Mouse (Mus musculus) cerebellum, postnatal 4 days (tissue): ENCODE results near the gene Magi3.
A peak's percentile ranks its signal among the peaks of the same experiment; 100 is the strongest.

ENCODE experiments used
- DNase-seq, 2 experiments: peaks; one replicate each; pipeline ENCODE4 v3.0.0; 2022; ENCODE audit warnings: low spot score in 2 of 2, mixed read lengths in 1 of 2

Magi3 gene

DNA sequence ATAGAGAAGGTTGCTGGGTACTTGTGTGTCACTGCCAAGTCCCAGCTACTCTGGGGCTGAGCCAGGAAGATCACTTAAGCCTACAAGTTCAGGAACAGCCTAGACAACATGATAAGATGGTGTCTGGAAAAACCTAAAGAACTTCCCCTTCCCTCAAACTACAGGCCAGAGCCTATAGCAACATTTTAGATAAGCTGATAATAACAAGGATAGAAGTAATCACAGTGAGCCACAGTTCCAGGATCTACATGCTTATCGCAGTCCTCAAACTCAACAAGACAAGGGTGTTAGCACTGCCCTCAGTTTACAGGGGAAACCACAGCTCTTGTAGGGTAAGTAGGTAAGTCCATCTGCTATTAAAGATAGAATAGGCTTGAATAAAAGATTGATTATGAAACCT lies 188.1 kb downstream of the Magi3 start:
- DNase-seq: no peak

DNA sequence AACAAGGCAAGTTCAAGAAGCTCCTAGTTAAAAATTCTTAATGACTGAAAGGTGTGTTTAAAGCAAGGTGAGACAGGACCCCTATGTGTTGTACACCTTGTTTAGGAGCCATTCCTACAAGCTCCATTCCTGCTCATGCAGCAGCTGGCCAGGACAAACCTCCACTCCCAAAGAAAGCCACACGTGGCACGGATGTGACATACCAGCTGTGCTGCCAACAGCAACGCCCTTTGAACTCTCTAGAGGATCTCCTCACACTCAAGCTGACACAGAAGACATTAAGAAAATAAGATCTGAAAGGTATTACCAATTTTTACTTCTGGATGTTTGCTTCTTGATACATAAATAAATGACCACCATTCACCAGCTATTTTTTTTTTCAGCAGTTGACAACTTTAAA lies 193.2 kb downstream of the Magi3 start:
- no peak for DNase-seq

- no peak for DNase-seq
These were observed 200.1 kb downstream of the Magi3 start for GRCm38 (mm10) chr3:104020101-104020500.

DNA sequence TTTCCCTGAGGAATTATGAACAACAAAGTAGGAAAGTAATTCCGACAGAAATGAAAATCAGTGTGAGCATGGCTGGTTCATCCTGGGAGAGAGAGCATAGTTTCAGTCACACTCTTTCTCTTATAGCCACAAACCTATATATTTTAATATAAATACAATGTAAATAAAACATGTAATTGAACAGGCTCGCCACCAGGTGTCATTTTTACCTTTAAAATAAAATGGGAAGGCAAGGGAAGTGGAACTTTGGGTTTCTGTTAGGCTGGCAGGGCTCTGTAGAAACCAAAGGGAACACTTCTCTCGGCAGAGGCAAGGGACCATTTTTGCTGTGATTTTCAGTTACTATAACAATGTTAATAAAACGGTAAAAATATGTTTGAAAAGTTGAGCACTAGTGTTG lies 200.7 kb downstream of the Magi3 start:
- DNase-seq: no peak

GRCm38 (mm10) chr3:104017931-104018330 lies 202.2 kb downstream of the Magi3 start:
- DNase-seq: no peak

GRCm38 (mm10) chr3:104011972-104012371 lies 208.2 kb downstream of the Magi3 start:
- no peak for DNase-seq

- DNase-seq: no peak
These were observed 210.1 kb downstream of the Magi3 start for GRCm38 (mm10) chr3:104009924-104010662.

- DNase-seq: peak in 1 of 2 experiments; percentile 54
These were observed 212.7 kb downstream of the Magi3 start for GRCm38 (mm10) chr3:104007479-104007878.

- DNase-seq: no peak
These were observed 213.2 kb downstream of the Magi3 start for GRCm38 (mm10) chr3:104006896-104007466.

DNA sequence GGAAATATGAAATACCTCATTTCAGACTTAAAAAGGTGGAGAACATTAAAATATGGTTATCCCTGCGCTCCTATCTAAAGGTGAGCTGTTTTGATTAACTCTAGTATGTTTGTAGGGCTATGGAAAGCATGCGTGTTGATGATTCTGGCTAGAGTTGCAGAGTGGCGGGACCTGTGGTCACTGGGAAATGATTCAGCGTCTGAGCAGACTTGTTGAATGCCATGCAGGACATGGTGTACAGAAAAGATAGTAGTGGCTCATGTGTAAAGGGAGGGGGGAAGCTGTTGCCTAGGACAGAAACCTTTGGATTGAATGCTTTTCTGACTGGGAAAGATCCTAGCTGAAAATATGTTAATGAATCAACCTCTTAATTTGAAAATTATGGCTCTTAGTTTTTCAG lies 221.4 kb downstream of the Magi3 start:
- no peak for DNase-seq

DNA sequence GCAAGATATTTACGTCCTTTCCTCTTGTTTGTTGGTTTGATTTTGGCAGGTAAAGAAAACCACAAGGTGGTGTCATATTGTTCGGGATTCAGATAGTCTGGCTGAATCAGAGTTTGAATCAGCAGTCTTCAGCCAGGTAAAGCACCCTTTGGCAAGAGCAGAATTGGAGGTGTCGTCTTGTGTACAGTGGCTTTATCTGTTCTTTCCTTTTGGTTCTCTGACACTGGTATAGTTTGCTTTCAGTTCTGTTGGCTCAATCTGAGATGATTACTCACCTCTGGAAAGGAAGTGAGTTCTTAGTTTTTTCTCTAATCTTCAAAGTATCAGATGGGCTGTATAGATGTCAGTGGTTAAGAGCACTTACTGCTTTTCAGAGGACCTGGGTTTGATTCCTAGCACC lies 228.9 kb downstream of the Magi3 start:
- no peak for DNase-seq

- no peak for DNase-seq
These were observed 230.8 kb downstream of the Magi3 start for GRCm38 (mm10) chr3:103989352-103989751.

DNA sequence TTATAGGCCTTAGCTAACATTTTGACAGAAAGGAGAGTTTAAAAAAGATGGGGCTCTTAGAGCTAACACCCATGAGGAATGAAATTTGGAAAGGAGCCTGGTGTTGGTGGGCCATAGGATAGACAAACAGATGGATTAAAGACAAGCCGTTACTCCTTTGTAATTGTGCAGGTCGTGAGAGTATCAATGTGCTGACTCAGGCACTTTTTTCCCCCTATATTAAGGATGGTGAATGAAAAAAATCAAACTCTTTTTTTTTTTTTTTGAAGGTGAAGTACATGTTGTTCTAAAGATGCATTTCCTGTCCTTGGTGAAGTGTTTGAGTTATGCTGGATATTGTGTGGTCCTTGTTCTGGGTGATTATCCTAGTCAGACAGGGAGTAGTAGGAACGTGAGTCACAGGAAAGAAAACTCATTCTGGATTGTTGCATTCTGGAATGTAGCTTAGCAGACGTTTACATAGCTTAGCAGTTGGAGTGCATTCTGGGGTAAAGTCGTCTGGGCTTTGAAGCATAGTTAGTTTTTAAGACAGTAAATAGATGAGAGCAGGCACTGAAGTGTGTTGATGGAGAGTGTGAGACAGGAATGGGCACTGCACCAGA lies 232.2 kb downstream of the Magi3 start:
- DNase-seq: no peak

DNA sequence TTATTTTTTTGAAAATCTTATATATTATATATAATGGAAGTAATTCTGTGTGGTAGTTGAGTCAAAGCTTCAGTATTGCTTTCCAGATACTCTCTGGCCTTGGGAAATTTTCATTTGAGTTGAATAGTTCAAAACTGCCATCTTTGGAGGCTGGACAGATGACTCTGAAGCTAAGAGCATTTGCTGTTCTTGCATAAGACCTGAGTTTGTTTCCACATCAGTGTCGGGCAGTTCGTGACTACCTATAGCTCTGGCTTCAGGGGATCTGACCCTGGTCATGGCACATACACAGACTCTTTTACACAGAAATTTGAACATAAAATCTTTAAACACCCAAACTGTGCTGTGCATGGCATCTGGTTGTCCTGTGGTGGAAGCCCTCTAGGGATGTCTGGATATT lies 235.0 kb downstream of the Magi3 start:
- no peak for DNase-seq

- DNase-seq: no peak
These were observed 235.6 kb downstream of the Magi3 start for GRCm38 (mm10) chr3:103984556-103984955.

GRCm38 (mm10) chr3:103971157-103971556 lies 249.0 kb downstream of the Magi3 start:
- no peak for DNase-seq

- peak in 1 of 2 experiments; percentile 70 for DNase-seq
These were observed 251.5 kb downstream of the Magi3 start for GRCm38 (mm10) chr3:103968701-103969100.

- peak; percentile 57 to 81 for DNase-seq
These were observed 252.1 kb downstream of the Magi3 start, which contains the start of gene Phtf1 for GRCm38 (mm10) chr3:103967861-103968691. Gene Phtf1 (plus strand): TSS chr3:103968110.

GRCm38 (mm10) chr3:103967231-103967630 lies 252.9 kb downstream of the Magi3 start:
- no peak for DNase-seq
